Mouse (Mus musculus) forebrain, embryonic 13.5 days (tissue): ENCODE measurements at regions not wholly inside any gene's neighbourhood (a gene's known extent, or its start where the extent isn't known, plus 50 kb on each side); places are given as distances from the start of the nearest gene placed in this dataset.

Experiments
- ATAC-seq: fragments of 200-750 bp; cut with Nextera tagmentation; 2 replicates; pipeline ENCODE4 v1.8.0; 2017
- H3K27ac ChIP-seq: fragments of 300-500 bp; sonication (generic); 2 replicates; pipeline ENCODE4 v1.5.1; 2015; ENCODE audit warnings: inconsistent platforms, mild to moderate bottlenecking, moderate library complexity
- H3K27me3 ChIP-seq: fragments of 300-500 bp; sonication (generic); 2 replicates; pipeline ENCODE4 v1.6.1; 2015; ENCODE audit warnings: mild to moderate bottlenecking, inconsistent platforms
- H3K36me3 ChIP-seq: fragments of 300-500 bp; sonication (generic); 2 replicates; pipeline ENCODE4 v1.6.1; 2015; ENCODE audit warnings: mild to moderate bottlenecking, inconsistent platforms; ENCODE audit not compliant: poor library complexity, severe bottlenecking
- H3K4me1 ChIP-seq: fragments of 300-500 bp; sonication (generic); 2 replicates; pipeline ENCODE4 v1.6.1; 2015; ENCODE audit warnings: inconsistent platforms
- H3K4me2 ChIP-seq: fragments of 300-500 bp; sonication (generic); 2 replicates; pipeline ENCODE4 v1.6.1; 2015; ENCODE audit warnings: inconsistent platforms, mild to moderate bottlenecking, moderate library complexity
- H3K4me3 ChIP-seq: fragments of 300-500 bp; sonication (generic); 2 replicates; pipeline ENCODE4 v1.5.1; 2015; ENCODE audit warnings: mild to moderate bottlenecking, inconsistent platforms
- H3K9ac ChIP-seq: fragments of 300-500 bp; sonication (generic); 2 replicates; pipeline ENCODE4 v1.6.1; 2015; ENCODE audit warnings: mild to moderate bottlenecking, inconsistent platforms
- H3K9me3 ChIP-seq: fragments of 300-500 bp; sonication (generic); replicated peaks from 2 replicates; pipeline ENCODE4 v1.6.1; 2016; ENCODE audit warnings: inconsistent platforms
- WGBS: fragments of 180-500 bp; shearing (Covaris S2); methylation state at CpG from one replicate; pipeline ENCODE4 v1.1.7; 2015; 5-methylcytosine and 5-hydroxymethylcytosine counted together

DNA sequence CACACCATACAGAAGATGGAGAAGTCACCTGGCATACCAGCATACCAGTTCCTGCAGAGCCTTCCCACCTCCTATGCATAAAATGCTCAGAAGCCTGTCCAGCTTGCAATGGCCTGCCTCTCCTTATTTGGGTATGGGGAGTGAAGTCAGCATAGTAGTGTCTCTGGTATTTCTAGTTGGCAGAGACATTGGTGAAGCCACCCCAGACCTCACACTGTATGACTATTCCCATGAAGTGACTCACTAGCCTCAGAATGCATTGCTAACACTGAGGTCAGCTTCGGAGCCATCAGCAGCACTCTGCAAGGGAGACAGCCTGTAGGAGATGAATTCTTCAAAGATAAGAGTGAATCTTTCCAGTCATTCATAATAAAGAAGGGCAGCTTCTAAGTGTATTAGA lies 325.2 kb upstream of the Actbl2 start:
- 96% methylated on average over 1 of the region's 1 CpGs for WGBS
- Histone ChIP-seq H3K27ac (no peak overlapping the region), H3K4me3 (no peak overlapping the region), H3K9ac (no peak overlapping the region), H3K27me3 (no peaks in the 10 kb centered on the region), H3K36me3 (no peaks in the 10 kb centered on the region), H3K4me2 (no peak overlapping the region), H3K9me3 (no peaks in the 10 kb centered on the region), H3K4me1 (no peaks in the 10 kb centered on the region)
- ATAC-seq: no peak

- Histone ChIP-seq H3K36me3 (no peaks in the 10 kb centered on the region), H3K9me3 (no peaks in the 10 kb centered on the region), H3K4me1 (no peaks in the 10 kb centered on the region), H3K27me3 (no peaks in the 10 kb centered on the region), H3K9ac (no peak overlapping the region), H3K27ac (no peak overlapping the region), H3K4me3 (no peak overlapping the region), H3K4me2 (no peak overlapping the region)
- WGBS: 87% methylated on average over 1 of the region's 1 CpGs
- no peak for ATAC-seq
These were observed 313.2 kb upstream of the Actbl2 start for GRCm38 (mm10) chr13:110941587-110941986.

- Histone ChIP-seq H3K4me1 (no peaks in the 10 kb centered on the region), H3K4me3 (no peak overlapping the region), H3K27me3 (no peaks in the 10 kb centered on the region), H3K9me3 (no peaks in the 10 kb centered on the region), H3K36me3 (no peaks in the 10 kb centered on the region), H3K27ac (no peak overlapping the region), H3K9ac (no peak overlapping the region), H3K4me2 (no peak overlapping the region)
- no peak for ATAC-seq
- 89% methylated on average over 4 of the region's 4 CpGs for WGBS
These were observed 311.7 kb upstream of the Actbl2 start for GRCm38 (mm10) chr13:110942986-110943644.

GRCm38 (mm10) chr13:110944061-110944460 lies 310.8 kb upstream of the Actbl2 start:
- ATAC-seq: no peak
- Histone ChIP-seq H3K27me3 (no peaks in the 10 kb centered on the region), H3K36me3 (no peaks in the 10 kb centered on the region), H3K4me3 (no peak overlapping the region), H3K9ac (no peak overlapping the region), H3K27ac (no peak overlapping the region), H3K9me3 (no peaks in the 10 kb centered on the region), H3K4me2 (no peak overlapping the region), H3K4me1 (no peaks in the 10 kb centered on the region)
- 95% methylated on average over 4 of the region's 4 CpGs for WGBS

DNA sequence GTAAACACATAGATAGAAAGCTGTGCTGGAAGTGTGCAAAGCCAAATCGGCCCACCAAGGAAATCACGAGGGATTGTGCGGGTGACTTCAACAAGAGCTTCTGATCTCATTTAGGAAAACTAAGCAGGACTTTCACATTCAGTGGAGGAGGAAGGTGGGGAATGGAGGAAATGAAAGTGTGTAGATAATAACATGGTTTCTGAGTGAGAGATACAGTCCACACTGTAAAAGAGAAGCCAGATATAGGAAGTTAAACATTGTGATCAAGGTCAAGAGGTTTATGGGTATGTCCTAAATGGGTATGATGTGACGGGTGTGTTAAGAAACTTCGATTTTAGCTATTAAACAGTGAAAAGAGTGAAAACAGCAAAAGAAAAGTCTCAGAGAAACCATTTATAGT lies 310.1 kb upstream of the Actbl2 start:
- H3K27me3 ChIP-seq: no peaks in the 10 kb centered on the region
- no peaks in the 10 kb centered on the region for H3K9me3 ChIP-seq
- H3K36me3 ChIP-seq: no peaks in the 10 kb centered on the region
- 95% methylated on average over 5 of the region's 5 CpGs for WGBS
- no peaks in the 10 kb centered on the region for H3K4me1 ChIP-seq
- no peak overlapping the region for H3K4me3 ChIP-seq
- H3K9ac ChIP-seq: no peak overlapping the region
- no peak overlapping the region for H3K27ac ChIP-seq
- no peak for ATAC-seq
- H3K4me2 ChIP-seq: no peak overlapping the region

DNA sequence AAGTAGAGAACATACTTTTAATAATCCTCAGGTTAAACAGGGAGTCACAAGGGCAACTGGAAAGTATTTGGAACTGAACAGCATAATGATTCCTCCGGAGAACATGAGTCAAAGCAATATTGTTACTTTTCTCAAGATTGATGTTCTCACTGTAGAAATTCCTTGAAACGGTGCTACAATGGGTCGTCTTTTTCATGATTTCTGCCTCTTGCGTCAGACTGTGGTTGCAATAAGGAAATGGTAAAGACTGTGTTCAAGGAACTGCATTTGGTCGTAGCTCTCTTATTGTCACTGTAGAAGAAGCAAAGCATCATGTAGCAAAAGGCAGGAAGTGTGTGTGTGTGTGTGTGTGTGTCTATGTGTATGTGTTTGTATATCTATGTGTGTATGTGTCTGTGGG lies 294.6 kb upstream of the Actbl2 start:
- Histone ChIP-seq H3K4me2 (no peak overlapping the region), H3K9ac (no peak overlapping the region), H3K4me1 (no peaks in the 10 kb centered on the region), H3K36me3 (no peaks in the 10 kb centered on the region), H3K27ac (no peak overlapping the region), H3K9me3 (0 out of 2 replicates have a peak, but pooled peaks cover 3% of the 10 kb centered on the region), H3K4me3 (no peak overlapping the region), H3K27me3 (no peaks in the 10 kb centered on the region)
- 86% methylated on average over 5 of the region's 5 CpGs for WGBS
- ATAC-seq: no peak

- H3K9me3 ChIP-seq: no peaks in the 10 kb centered on the region
- no peak overlapping the region for H3K9ac ChIP-seq
- no peak overlapping the region for H3K27ac ChIP-seq
- ATAC-seq: no peak
- no peaks in the 10 kb centered on the region for H3K36me3 ChIP-seq
- no peaks in the 10 kb centered on the region for H3K4me1 ChIP-seq
- H3K27me3 ChIP-seq: no peaks in the 10 kb centered on the region
- H3K4me2 ChIP-seq: no peak overlapping the region
- H3K4me3 ChIP-seq: no peak overlapping the region
- WGBS: 66% methylated on average over 8 of the region's 8 CpGs
These were observed 287.7 kb upstream of the Actbl2 start for GRCm38 (mm10) chr13:110967109-110967508.

DNA sequence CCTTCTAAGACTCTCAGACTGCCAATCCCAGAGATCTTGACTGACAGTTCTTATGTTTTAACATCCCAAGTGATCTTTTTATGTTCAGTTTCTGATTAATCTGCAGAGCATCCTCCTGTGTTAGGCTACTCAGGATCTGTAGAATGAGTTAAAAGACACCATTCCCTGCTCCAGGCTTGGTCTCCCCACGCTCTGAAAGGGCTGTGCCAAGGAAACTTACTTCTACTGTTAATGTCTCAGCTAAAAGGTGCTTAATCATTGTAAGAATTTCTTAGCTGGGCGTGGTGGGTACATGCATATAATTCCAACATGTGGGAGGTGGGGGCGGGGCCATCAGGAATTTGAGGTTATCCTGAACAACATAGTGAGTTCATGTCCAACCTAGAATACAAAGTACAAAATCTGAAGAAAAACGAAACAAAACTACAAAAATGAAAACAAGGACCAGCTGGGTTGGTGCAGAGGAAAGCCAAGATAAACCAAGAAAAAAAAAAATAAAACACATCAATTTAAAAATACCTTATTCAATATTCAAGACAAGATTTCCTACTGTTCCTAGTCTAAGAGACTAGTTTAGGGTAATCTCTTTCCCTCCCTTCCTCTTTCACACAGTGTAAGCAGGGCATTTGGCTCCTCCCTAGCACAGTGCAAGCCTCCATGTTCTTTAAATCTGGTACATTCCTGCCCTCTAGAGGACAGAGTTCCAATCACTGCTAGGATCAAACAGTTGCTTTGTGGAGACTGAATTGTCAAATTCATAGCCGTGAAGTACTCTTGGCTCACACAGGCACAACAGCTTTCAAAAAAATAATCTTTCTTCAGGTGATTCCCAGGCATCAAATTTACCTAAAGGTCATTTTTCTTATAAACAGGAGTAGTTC lies 286.9 kb upstream of the Actbl2 start:
- no peaks in the 10 kb centered on the region for H3K4me1 ChIP-seq
- ATAC-seq: peak; percentile 99
- no peak overlapping the region for H3K4me2 ChIP-seq
- H3K36me3 ChIP-seq: no peaks in the 10 kb centered on the region
- H3K4me3 ChIP-seq: no peak overlapping the region
- H3K9me3 ChIP-seq: no peaks in the 10 kb centered on the region
- H3K9ac ChIP-seq: no peak overlapping the region
- 55% methylated on average over 5 of the region's 5 CpGs for WGBS
- no peaks in the 10 kb centered on the region for H3K27me3 ChIP-seq
- H3K27ac ChIP-seq: no peak overlapping the region

GRCm38 (mm10) chr13:110968507-110968905 lies 286.3 kb upstream of the Actbl2 start:
- Histone ChIP-seq H3K4me3 (no peak overlapping the region), H3K4me2 (no peak overlapping the region), H3K9me3 (no peaks in the 10 kb centered on the region), H3K27ac (no peak overlapping the region), H3K4me1 (no peaks in the 10 kb centered on the region), H3K36me3 (no peaks in the 10 kb centered on the region), H3K27me3 (no peaks in the 10 kb centered on the region), H3K9ac (no peak overlapping the region)
- peak; percentile 55 for ATAC-seq
- 48% methylated on average over 7 of the region's 7 CpGs for WGBS

GRCm38 (mm10) chr13:110977379-110977778 lies 277.4 kb upstream of the Actbl2 start:
- Histone ChIP-seq H3K27ac (no peak overlapping the region), H3K27me3 (no peaks in the 10 kb centered on the region), H3K36me3 (no peaks in the 10 kb centered on the region), H3K9ac (no peak overlapping the region), H3K4me3 (no peak overlapping the region), H3K4me1 (no peaks in the 10 kb centered on the region), H3K4me2 (no peak overlapping the region), H3K9me3 (no peaks in the 10 kb centered on the region)
- no peak for ATAC-seq
- WGBS: 87% methylated on average over 5 of the region's 5 CpGs

GRCm38 (mm10) chr13:110978022-110978421 lies 276.8 kb upstream of the Actbl2 start:
- no peaks in the 10 kb centered on the region for H3K9me3 ChIP-seq
- H3K27me3 ChIP-seq: no peaks in the 10 kb centered on the region
- 93% methylated on average over 3 of the region's 3 CpGs for WGBS
- no peak overlapping the region for H3K4me3 ChIP-seq
- ATAC-seq: no peak
- H3K9ac ChIP-seq: no peak overlapping the region
- H3K36me3 ChIP-seq: no peaks in the 10 kb centered on the region
- no peak overlapping the region for H3K27ac ChIP-seq
- no peaks in the 10 kb centered on the region for H3K4me1 ChIP-seq
- no peak overlapping the region for H3K4me2 ChIP-seq

- H3K4me3 ChIP-seq: no peak overlapping the region
- WGBS: 95% methylated on average over 2 of the region's 2 CpGs
- H3K36me3 ChIP-seq: no peaks in the 10 kb centered on the region
These were observed 264.1 kb upstream of the Actbl2 start for GRCm38 (mm10) chr13:110990677-110991076.

More at GRCm38 (mm10) chr13:110990677-110991076, 264.1 kb upstream of the Actbl2 start:
- Histone ChIP-seq H3K9me3 (no peaks in the 10 kb centered on the region), H3K27me3 (no peaks in the 10 kb centered on the region), H3K9ac (no peak overlapping the region), H3K27ac (no peak overlapping the region), H3K4me2 (no peak overlapping the region), H3K4me1 (no peaks in the 10 kb centered on the region)
- ATAC-seq: no peak
